In genomic region chr13:53811862-53812261, GRCm38 (mm10) we compare ENCODE assay signal across 8 mouse cellular contexts.
DNase-seq lines count a peak whose midpoint lies in the region; ATAC-seq lines count a peak whose summit lies in the region.

No protein-coding gene starts in this region.

- H3K4me2 ChIP-seq in hindbrain, embryonic 16.5 days (ENCODE audit: low read length) = no peak overlapping the region
- no peak overlapping the region for H3K4me2 ChIP-seq in forebrain, embryonic 16.5 days (ENCODE audit: low read length)

- 38% methylated on average over 4 of the region's 4 CpGs for WGBS in hindbrain, embryonic 10.5 days
- WGBS in hindbrain, embryonic 16.5 days = 32% methylated on average over 4 of the region's 4 CpGs
- 43% methylated on average over 4 of the region's 4 CpGs for WGBS in forebrain, embryonic 16.5 days

- no peaks in the 10 kb centered on the region for H3K27me3 ChIP-seq in hindbrain, embryonic 10.5 days (ENCODE audit: insufficient read depth, poor library complexity, severe bottlenecking)
- H3K27me3 ChIP-seq in hindbrain, embryonic 16.5 days (replicated peaks; ENCODE audit: control insufficient read depth, insufficient read depth, low read length) = no peaks in the 10 kb centered on the region
- H3K27me3 ChIP-seq in forebrain, embryonic 16.5 days (replicated peaks; ENCODE audit: control insufficient read depth, insufficient read depth, low read length) = peaks cover 17% of the 10 kb centered on the region

- H3K36me3 ChIP-seq in hindbrain, embryonic 10.5 days = no peaks in the 10 kb centered on the region
- no peaks in the 10 kb centered on the region for H3K36me3 ChIP-seq in hindbrain, embryonic 16.5 days (ENCODE audit: control insufficient read depth, insufficient read depth, low read length)
- H3K36me3 ChIP-seq in forebrain, embryonic 16.5 days (ENCODE audit: control insufficient read depth, insufficient read depth) = no peaks in the 10 kb centered on the region

- H3K9me3 ChIP-seq in hindbrain, embryonic 10.5 days = no peaks in the 10 kb centered on the region
- H3K9me3 ChIP-seq in hindbrain, embryonic 16.5 days (ENCODE audit: control insufficient read depth, low read length) = no peaks in the 10 kb centered on the region
- H3K9me3 ChIP-seq in forebrain, embryonic 16.5 days (ENCODE audit: control insufficient read depth, low read length) = no peaks in the 10 kb centered on the region

- DNase-seq in hindbrain, embryonic 10.5 days (ENCODE audit: low spot score) = peak; percentile 41
- peak; percentile 77 for DNase-seq in 416B (ENCODE audit: low read depth)
- peak; percentile 61 for DNase-seq in adrenal gland, adult 2 months
- peak; percentile 78 for DNase-seq in embryo, embryonic 10 days (ENCODE audit: low spot score)
- DNase-seq in kidney, postnatal 4 days = peak; percentile 43 to 47
- peak; percentile 64 for DNase-seq in retina, postnatal 1 day

- H3K27ac ChIP-seq in hindbrain, embryonic 10.5 days = no peak overlapping the region
- no peak overlapping the region for H3K27ac ChIP-seq in hindbrain, embryonic 16.5 days (ENCODE audit: low read depth, low read length)
- H3K27ac ChIP-seq in forebrain, embryonic 16.5 days (ENCODE audit: low read length) = no peak overlapping the region

- H3K4me3 ChIP-seq in hindbrain, embryonic 10.5 days = no peak overlapping the region
- H3K4me3 ChIP-seq in hindbrain, embryonic 16.5 days (ENCODE audit: low read length) = no peak overlapping the region
- no peak overlapping the region for H3K4me3 ChIP-seq in forebrain, embryonic 16.5 days (replicated peaks; ENCODE audit: low read length)

- peaks cover 27% of the 10 kb centered on the region for H3K4me1 ChIP-seq in hindbrain, embryonic 10.5 days (replicated peaks)
- H3K4me1 ChIP-seq in hindbrain, embryonic 16.5 days (ENCODE audit: control insufficient read depth, insufficient read depth, low read depth, low read length) = no peaks in the 10 kb centered on the region
- H3K4me1 ChIP-seq in forebrain, embryonic 16.5 days (replicated peaks; ENCODE audit: control insufficient read depth, insufficient read depth, low read length) = peaks cover 14% of the 10 kb centered on the region

- no peak for ATAC-seq in hindbrain, embryonic 16.5 days
- no peak for ATAC-seq in forebrain, embryonic 16.5 days

- H3K9ac ChIP-seq in hindbrain, embryonic 16.5 days (ENCODE audit: low read depth, low read length) = no peak overlapping the region
- no peak overlapping the region for H3K9ac ChIP-seq in forebrain, embryonic 16.5 days (replicated peaks; ENCODE audit: low read depth, low read length)
